Mouse (Mus musculus): ENCODE results near the gene Ankrd42. TPM values are rescaled to one million over a fixed set of nuclear protein-coding genes. Genes with fewer than 3 reads are reported as not detected.

The Ankrd42 gene
- total and polyA plus RNA-seq, 3 experiments, result 1.1 to 1.4 TPM; not detected in 1

GRCm38 (mm10) chr7:92558744-92559143, 78.2 kb downstream of the Ankrd42 start:
- Histone ChIP-seq H3K4me1 (ENCODE audit: control insufficient read depth in 1 of 2, insufficient read depth in 2 of 2, low read length in 2 of 2) (no peaks in the 10 kb centered on the region), H3K36me3 (ENCODE audit: control insufficient read depth in 1 of 2, insufficient read depth in 2 of 2, low read length in 2 of 2) (no peaks in the 10 kb centered on the region), H3K27me3 (ENCODE audit: control insufficient read depth in 1 of 2, insufficient read depth in 2 of 2, low read length in 2 of 2) (no peaks in the 10 kb centered on the region), H3K9me3 (replicated peaks; ENCODE audit: insufficient read depth, low read length) (no peaks in the 10 kb centered on the region), H3K79me2 (ENCODE audit: control insufficient read depth, insufficient read depth, low read length, poor library complexity) (no peaks in the 10 kb centered on the region), H3K27ac (ENCODE audit: control insufficient read depth, low read depth, low read length) (no peak overlapping the region), H3K9ac (ENCODE audit: control insufficient read depth, low read depth, low read length, poor library complexity, severe bottlenecking) (no peak overlapping the region), H3K4me3 (ENCODE audit: control insufficient read depth in 1 of 2, insufficient read depth in 1 of 2, low read depth in 2 of 2, low read length in 2 of 2) (no peak overlapping the region)
- no peak for TF ChIP-seq ELF1 (IDR thresholded peaks at IDR 0.05; ENCODE audit: low read depth, low read length)
- TF ChIP-seq BHLHE40 (IDR thresholded peaks at IDR 0.05; ENCODE audit: borderline replicate concordance, low read depth, low read length), result no peak
- no peak for TF ChIP-seq SIN3A (IDR thresholded peaks at IDR 0.05; ENCODE audit: low read length)
- no peak for TF ChIP-seq GABPA (IDR thresholded peaks at IDR 0.05; ENCODE audit: low read depth, low read length)
- no peak for TF ChIP-seq RAD21 (IDR thresholded peaks at IDR 0.05; ENCODE audit: low read depth, low read length)
- TF ChIP-seq USF1 (IDR thresholded peaks at IDR 0.05; ENCODE audit: low read depth, low read length), result no peak
- TF ChIP-seq TCF12 (IDR thresholded peaks at IDR 0.05; ENCODE audit: low read depth, low read length), result no peak
- TF ChIP-seq USF2 (IDR thresholded peaks at IDR 0.05; ENCODE audit: borderline replicate concordance in 1 of 2, insufficient read depth in 1 of 2, low read depth in 1 of 2, low read length in 2 of 2), result no peak
- no peak for TF ChIP-seq RCOR1 (IDR thresholded peaks at IDR 0.05; ENCODE audit: low read depth, low read length)
- TF ChIP-seq POLR2AphosphoS5 (IDR thresholded peaks at IDR 0.05; ENCODE audit: borderline replicate concordance, low read depth, low read length), result no peak
- TF ChIP-seq POLR2A (IDR thresholded peaks at IDR 0.05; ENCODE audit: control insufficient read depth in 1 of 2, insufficient read depth in 1 of 2, low read depth in 1 of 2, low read length in 2 of 2, poor library complexity in 1 of 2), result no peak
- no peak for TF ChIP-seq HCFC1 (IDR thresholded peaks at IDR 0.05; ENCODE audit: low read depth, low read length)
- no peak for TF ChIP-seq MXI1 (IDR thresholded peaks at IDR 0.05; ENCODE audit: low read depth, low read length)
- no peak for TF ChIP-seq MAFK (IDR thresholded peaks at IDR 0.05; ENCODE audit: borderline replicate concordance, low read depth, low read length)
- no peak for TF ChIP-seq TBP (IDR thresholded peaks at IDR 0.05; ENCODE audit: low read depth, low read length)
- no peak for TF ChIP-seq JUND (IDR thresholded peaks at IDR 0.05; ENCODE audit: low read depth, low read length)
- TF ChIP-seq CHD1 (IDR thresholded peaks at IDR 0.05; ENCODE audit: low read depth, low read length), result no peak
- TF ChIP-seq MYB (IDR thresholded peaks at IDR 0.05; ENCODE audit: low read depth, low read length), result no peak
- TF ChIP-seq ZMIZ1 (IDR thresholded peaks at IDR 0.05; ENCODE audit: low read depth, low read length), result no peak
- no peak for TF ChIP-seq E2F4 (IDR thresholded peaks at IDR 0.05; ENCODE audit: borderline replicate concordance, low read depth, low read length)
- DNase-seq (ENCODE audit: low read depth, low spot score), result no peak

DNA sequence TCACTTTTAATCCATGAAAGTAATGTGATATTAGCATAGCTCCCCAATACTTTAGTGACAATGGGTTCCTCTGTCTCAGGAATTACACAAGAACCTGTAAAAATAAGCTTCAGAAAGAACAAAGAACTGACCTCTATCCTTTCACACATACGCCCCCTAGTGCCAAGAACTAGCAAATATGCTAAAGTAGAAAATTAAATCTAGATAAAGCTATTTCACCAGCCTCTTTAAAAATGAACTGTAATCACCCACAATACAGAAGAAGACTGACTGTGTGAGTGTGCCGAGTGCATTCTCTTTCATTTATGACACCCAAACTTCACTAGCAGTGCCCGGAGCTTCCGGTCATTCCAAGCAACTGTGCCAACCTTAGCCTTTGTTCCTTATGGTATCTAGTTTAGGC, 86.0 kb downstream of the Ankrd42 start:
- no peaks in the 10 kb centered on the region for H3K79me2 ChIP-seq (ENCODE audit: control insufficient read depth, insufficient read depth, low read length, poor library complexity)
- peak; percentile 48 for DNase-seq (ENCODE audit: low read depth, low spot score)
- no peak overlapping the region for H3K27ac ChIP-seq (ENCODE audit: control insufficient read depth, low read depth, low read length)
- H3K9me3 ChIP-seq (replicated peaks; ENCODE audit: insufficient read depth, low read length), result no peaks in the 10 kb centered on the region
- H3K4me3 ChIP-seq (ENCODE audit: control insufficient read depth in 1 of 2, insufficient read depth in 1 of 2, low read depth in 2 of 2, low read length in 2 of 2), result no peak overlapping the region
- TF ChIP-seq E2F4 (IDR thresholded peaks at IDR 0.05; ENCODE audit: borderline replicate concordance, low read depth, low read length) (no peak), MYB (IDR thresholded peaks at IDR 0.05; ENCODE audit: low read depth, low read length) (no peak), CTCF (IDR thresholded peaks at IDR 0.05 in 2 of 3, conservative IDR thresholded peaks at IDR 0.05 in 1 of 3; ENCODE audit: control insufficient read depth in 1 of 3, insufficient read depth in 1 of 3, low read depth in 2 of 3, low read length in 3 of 3, poor library complexity in 1 of 3, severe bottlenecking in 1 of 3) (peak; percentile 3 to 70 (median 45); a peak in 4 of 6 replicates), ZKSCAN1 (IDR thresholded peaks at IDR 0.05; ENCODE audit: low read depth, low read length) (no peak), POLR2A (IDR thresholded peaks at IDR 0.05; ENCODE audit: control insufficient read depth in 1 of 2, insufficient read depth in 1 of 2, low read depth in 1 of 2, low read length in 2 of 2, poor library complexity in 1 of 2) (no peak), TCF12 (IDR thresholded peaks at IDR 0.05; ENCODE audit: low read depth, low read length) (no peak), SMC3 (IDR thresholded peaks at IDR 0.05; ENCODE audit: low read depth, low read length) (peak; percentile 62), TBP (IDR thresholded peaks at IDR 0.05; ENCODE audit: low read depth, low read length) (no peak), ZC3H11A (IDR thresholded peaks at IDR 0.05; ENCODE audit: low read depth, low read length) (0 out of 2 replicates have a peak, but pooled peaks have one; percentile 30), NELFE (IDR thresholded peaks at IDR 0.05; ENCODE audit: low read depth, low read length) (no peak), MYC (IDR thresholded peaks at IDR 0.05; ENCODE audit: low read depth, low read length) (no peak), POLR2AphosphoS5 (IDR thresholded peaks at IDR 0.05; ENCODE audit: borderline replicate concordance, low read depth, low read length) (no peak), GATA1 (IDR thresholded peaks at IDR 0.05; ENCODE audit: low read depth, low read length) (peak; percentile 44; the same call in 1 of the 2 replicates), RAD21 (IDR thresholded peaks at IDR 0.05; ENCODE audit: low read depth, low read length) (peak; percentile 65), USF2 (IDR thresholded peaks at IDR 0.05; ENCODE audit: borderline replicate concordance in 1 of 2, insufficient read depth in 1 of 2, low read depth in 1 of 2, low read length in 2 of 2) (no peak)
- no peak overlapping the region for H3K9ac ChIP-seq (ENCODE audit: control insufficient read depth, low read depth, low read length, poor library complexity, severe bottlenecking)
- no peaks in the 10 kb centered on the region for H3K27me3 ChIP-seq (ENCODE audit: control insufficient read depth in 1 of 2, insufficient read depth in 2 of 2, low read length in 2 of 2)
- H3K36me3 ChIP-seq (ENCODE audit: control insufficient read depth in 1 of 2, insufficient read depth in 2 of 2, low read length in 2 of 2), result no peaks in the 10 kb centered on the region
- no peaks in the 10 kb centered on the region for H3K4me1 ChIP-seq (ENCODE audit: control insufficient read depth in 1 of 2, insufficient read depth in 2 of 2, low read length in 2 of 2)

Data from MEL (cell line).